Mouse (Mus musculus) stomach, embryonic 14.5 days (tissue): ENCODE measurements around the gene Cryz. TPM values are rescaled to one million over a fixed set of nuclear protein-coding genes. Genes with fewer than 3 reads are reported as not detected.

Experiments used
- ATAC-seq: fragments of 200-750 bp; cut with Nextera tagmentation; 2 replicates; pipeline ENCODE4 v1.8.0; 2017; ENCODE audit warnings: low read depth, moderate TSS enrichment; ENCODE audit not compliant: insufficient number of reproducible peaks, insufficient read depth, low FRiP score
- H3K27ac ChIP-seq: fragments of 300-500 bp; sonication (generic); 2 replicates; pipeline ENCODE4 v1.5.1; 2014; ENCODE audit warnings: mild to moderate bottlenecking, low read length, moderate library complexity, mixed read lengths
- H3K27me3 ChIP-seq: fragments of 300-500 bp; sonication (generic); 2 replicates; pipeline ENCODE4 v1.6.1; 2014; ENCODE audit warnings: low read length, control low read depth, mixed read lengths; ENCODE audit not compliant: control insufficient read depth, insufficient read depth
- H3K36me3 ChIP-seq: fragments of 300-500 bp; sonication (generic); 2 replicates; pipeline ENCODE4 v1.6.1; 2014; ENCODE audit warnings: mild to moderate bottlenecking, control low read depth, low read length, moderate library complexity, mixed read lengths; ENCODE audit not compliant: control insufficient read depth, insufficient read depth
- H3K4me1 ChIP-seq: fragments of 300-500 bp; sonication (generic); 2 replicates; pipeline ENCODE4 v1.6.1; 2014; ENCODE audit warnings: low read length, control low read depth, mixed read lengths; ENCODE audit not compliant: control insufficient read depth, insufficient read depth
- H3K4me2 ChIP-seq: fragments of 300-500 bp; sonication (generic); replicated peaks from 2 replicates; pipeline ENCODE4 v1.6.1; 2014; ENCODE audit warnings: low read depth, low read length, control low read depth
- H3K4me3 ChIP-seq: fragments of 300-500 bp; sonication (generic); 2 replicates; pipeline ENCODE4 v1.5.1; 2014; ENCODE audit warnings: low read depth, low read length, control low read depth
- H3K9ac ChIP-seq: fragments of 300-500 bp; sonication (generic); replicated peaks from 2 replicates; pipeline ENCODE4 v1.6.1; 2014; ENCODE audit warnings: low read depth, mild to moderate bottlenecking, control low read depth, low read length, moderate library complexity, mixed read lengths
- H3K9me3 ChIP-seq: fragments of 300-500 bp; sonication (generic); 2 replicates; pipeline ENCODE4 v1.6.1; 2016; ENCODE audit warnings: low read depth, low read length, control low read depth; ENCODE audit not compliant: control insufficient read depth
- WGBS: fragments of 180-500 bp; shearing (Covaris S2); extraction: QIAGEN DNeasy Blood & Tissue Kit; methylation state at CpG from one replicate; pipeline ENCODE4 v1.1.7; 2014; 5-methylcytosine and 5-hydroxymethylcytosine counted together
- polyA plus RNA-seq: library from polyadenylated mRNA; unstranded; fragments of >200 nt; fragmentation: Nextera tagmentation; extraction: Ambion mirVana; gene quantifications from 2 replicates; pipeline ENCODE4 v1.2.1, GENCODE M21; 2014

Gene Cryz
- polyA plus RNA-seq, 1 experiment from 2014 or later: 20.1 TPM

DNA sequence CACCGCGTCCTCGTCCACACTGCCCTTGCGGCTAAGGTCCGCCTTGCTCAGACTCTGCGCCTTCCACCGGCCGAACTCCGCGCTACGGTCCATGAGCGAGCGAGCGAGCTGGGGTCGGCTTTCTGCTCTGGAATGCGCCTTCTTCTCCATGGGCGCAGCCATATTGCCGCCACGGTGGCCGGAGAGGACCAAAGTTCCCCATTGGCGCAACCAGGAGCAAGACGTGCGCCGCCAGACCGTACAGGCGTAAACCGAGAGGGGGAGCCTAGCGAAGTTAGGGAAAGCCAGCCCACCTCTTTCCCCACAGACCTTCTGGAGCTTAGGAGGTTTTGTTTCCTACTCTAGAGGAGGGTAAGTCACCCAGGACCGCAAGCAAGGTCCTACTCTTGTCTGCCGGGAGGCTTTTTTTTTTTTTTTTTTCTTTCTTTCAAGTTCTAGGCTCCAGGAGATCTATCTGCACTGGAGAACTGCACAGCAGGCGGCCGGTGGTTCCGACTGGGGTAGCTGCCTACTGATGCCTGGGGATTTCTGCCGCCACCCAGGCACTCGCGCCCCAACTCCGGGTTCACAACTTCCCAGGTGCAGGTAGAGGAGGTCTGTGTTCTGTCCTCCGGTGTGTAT is 533 bp downstream of the Cryz start, which contains the start of gene Tyw3:
Gene Tyw3 (minus strand): TSS at position 171 of the 621 bp plus-strand sequence.
- Histone ChIP-seq H3K9me3 (no peaks in the 10 kb centered on the region), H3K27me3 (no peaks in the 10 kb centered on the region), H3K9ac (peak within 1 kb of the TSS; percentile 75), H3K36me3 (peaks cover 12% of the 10 kb centered on the region), H3K4me1 (0 out of 2 replicates have a peak, but pooled peaks cover 3% of the 10 kb centered on the region), H3K27ac (peak within 1 kb of the TSS; percentile 97), H3K4me2 (peak within 1 kb of the TSS; percentile 68), H3K4me3 (peak within 1 kb of the TSS; percentile 87)
- peak; percentile 94 for ATAC-seq
- WGBS: under 1% methylated on average over 38 of the region's 38 CpGs

DNA sequence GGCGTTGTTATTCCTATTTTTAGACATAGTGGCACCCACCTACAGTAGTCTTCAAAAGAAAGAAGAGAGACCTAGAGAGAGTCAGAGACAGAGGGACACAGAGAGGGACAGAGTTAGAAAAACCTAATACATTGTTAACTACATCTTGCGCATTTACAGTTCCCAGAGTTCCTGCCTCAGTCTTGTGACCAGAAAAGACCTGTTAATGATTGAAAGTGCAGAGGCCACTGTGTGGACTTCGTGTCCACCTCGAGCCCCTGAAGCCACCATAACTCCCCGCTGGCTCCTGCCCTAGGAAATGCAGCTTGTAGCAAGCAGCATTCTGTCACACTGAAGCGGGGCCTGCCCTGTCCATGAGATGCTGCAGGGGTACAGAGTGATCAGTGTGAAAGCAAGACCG is 1.1 kb downstream of the Cryz start:
- H3K4me2 ChIP-seq: peak overlapping the region; percentile 68
- no peaks in the 10 kb centered on the region for H3K27me3 ChIP-seq
- peak overlapping the region; percentile 39; the same call in 1 of the 2 replicates for H3K9ac ChIP-seq
- 0 out of 2 replicates have a peak, but pooled peaks cover 3% of the 10 kb centered on the region for H3K4me1 ChIP-seq
- peaks cover 7% of the 10 kb centered on the region for H3K36me3 ChIP-seq
- H3K4me3 ChIP-seq: peak overlapping the region; percentile 87
- 36% methylated on average over 7 of the region's 7 CpGs for whole genome bisulfite sequencing
- no peaks in the 10 kb centered on the region for H3K9me3 ChIP-seq
- H3K27ac ChIP-seq: peak overlapping the region; percentile 97
- ATAC-seq: no peak

GRCm38 (mm10) chr3:154602141-154602540 is 5.6 kb downstream of the Cryz start:
- H3K27me3 ChIP-seq: no peaks in the 10 kb centered on the region

DNA sequence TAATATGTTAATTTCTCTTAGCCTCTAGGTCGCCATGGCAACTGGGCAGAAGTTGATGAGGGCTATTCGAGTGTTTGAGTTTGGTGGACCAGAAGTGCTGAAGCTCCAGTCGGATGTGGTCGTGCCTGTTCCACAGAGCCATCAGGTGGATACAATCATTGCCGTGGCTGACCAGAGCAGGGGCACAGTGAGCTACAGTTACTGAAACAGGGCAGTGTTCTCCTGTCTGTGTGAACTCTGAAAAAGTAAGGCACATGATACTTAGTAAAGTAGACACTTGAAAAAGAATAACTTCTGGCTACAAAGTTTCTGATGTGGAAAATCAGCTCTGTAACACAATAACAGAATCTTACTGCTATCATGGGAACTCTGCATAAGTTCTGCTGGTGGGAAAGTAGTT is 8.4 kb downstream of the Cryz start:
- Histone ChIP-seq H3K9me3 (no peaks in the 10 kb centered on the region), H3K4me3 (no peak overlapping the region), H3K4me2 (no peak overlapping the region), H3K27ac (no peak overlapping the region), H3K36me3 (peaks cover 5% of the 10 kb centered on the region; the same call in 1 of the 2 replicates), H3K27me3 (no peaks in the 10 kb centered on the region), H3K9ac (no peak overlapping the region), H3K4me1 (no peaks in the 10 kb centered on the region)
- no peak for ATAC-seq
- 78% methylated on average over 5 of the region's 5 CpGs for WGBS

More at GRCm38 (mm10) chr3:154602141-154602540, 5.6 kb downstream of the Cryz start:
- no peak for ATAC-seq
- H3K4me2 ChIP-seq: no peak overlapping the region
- peaks cover 5% of the 10 kb centered on the region; the same call in 1 of the 2 replicates for H3K36me3 ChIP-seq
- H3K4me3 ChIP-seq: no peak overlapping the region
- 0 out of 2 replicates have a peak, but pooled peaks cover 3% of the 10 kb centered on the region for H3K4me1 ChIP-seq
- H3K9ac ChIP-seq: no peak overlapping the region
- no peak overlapping the region for H3K27ac ChIP-seq
- no peaks in the 10 kb centered on the region for H3K9me3 ChIP-seq

DNA sequence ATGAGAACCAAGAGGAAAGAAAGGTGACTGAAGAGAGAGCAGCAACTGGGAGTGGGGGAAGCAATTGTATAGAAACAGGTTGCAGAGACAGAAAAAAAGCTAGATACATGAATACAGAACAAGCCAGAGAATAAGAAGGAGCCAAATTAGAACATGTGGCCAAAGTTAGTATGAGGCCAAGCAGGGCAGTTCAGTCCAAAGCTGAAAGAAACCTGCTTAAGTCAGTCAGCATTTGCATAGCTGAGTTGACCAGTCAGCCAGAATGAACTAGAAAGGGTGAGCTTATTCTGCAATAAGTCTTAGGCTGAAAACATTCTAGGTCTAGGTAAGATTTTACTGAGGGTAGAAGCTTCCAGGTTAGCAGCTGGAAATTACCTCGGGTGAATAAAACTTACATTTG is 11.4 kb downstream of the Cryz start:
- no peaks in the 10 kb centered on the region for H3K9me3 ChIP-seq
- H3K27me3 ChIP-seq: no peaks in the 10 kb centered on the region
- no peak overlapping the region for H3K4me3 ChIP-seq
- WGBS: 91% methylated on average over 1 of the region's 1 CpGs
- no peak for ATAC-seq
- no peak overlapping the region for H3K9ac ChIP-seq
- H3K4me2 ChIP-seq: no peak overlapping the region
- H3K36me3 ChIP-seq: peaks cover 5% of the 10 kb centered on the region; the same call in 1 of the 2 replicates
- H3K4me1 ChIP-seq: no peaks in the 10 kb centered on the region
- no peak overlapping the region for H3K27ac ChIP-seq

- Histone ChIP-seq H3K4me1 (no peaks in the 10 kb centered on the region), H3K27ac (no peak overlapping the region), H3K9me3 (no peaks in the 10 kb centered on the region), H3K27me3 (no peaks in the 10 kb centered on the region), H3K4me2 (no peak overlapping the region), H3K4me3 (no peak overlapping the region), H3K36me3 (no peaks in the 10 kb centered on the region; the same call in 1 of the 2 replicates), H3K9ac (no peak overlapping the region)
- WGBS: 92% methylated on average over 3 of the region's 3 CpGs
- no peak for ATAC-seq
Measured at GRCm38 (mm10) chr3:154611888-154612287, 15.4 kb downstream of the Cryz start.

GRCm38 (mm10) chr3:154614771-154615170 is 18.3 kb downstream of the Cryz start:
- Histone ChIP-seq H3K9me3 (no peaks in the 10 kb centered on the region), H3K4me3 (no peak overlapping the region), H3K4me2 (no peak overlapping the region), H3K27me3 (no peaks in the 10 kb centered on the region), H3K4me1 (no peaks in the 10 kb centered on the region), H3K36me3 (no peaks in the 10 kb centered on the region; the same call in 1 of the 2 replicates), H3K9ac (no peak overlapping the region), H3K27ac (no peak overlapping the region)
- 95% methylated on average over 8 of the region's 8 CpGs for WGBS
- no peak for ATAC-seq

DNA sequence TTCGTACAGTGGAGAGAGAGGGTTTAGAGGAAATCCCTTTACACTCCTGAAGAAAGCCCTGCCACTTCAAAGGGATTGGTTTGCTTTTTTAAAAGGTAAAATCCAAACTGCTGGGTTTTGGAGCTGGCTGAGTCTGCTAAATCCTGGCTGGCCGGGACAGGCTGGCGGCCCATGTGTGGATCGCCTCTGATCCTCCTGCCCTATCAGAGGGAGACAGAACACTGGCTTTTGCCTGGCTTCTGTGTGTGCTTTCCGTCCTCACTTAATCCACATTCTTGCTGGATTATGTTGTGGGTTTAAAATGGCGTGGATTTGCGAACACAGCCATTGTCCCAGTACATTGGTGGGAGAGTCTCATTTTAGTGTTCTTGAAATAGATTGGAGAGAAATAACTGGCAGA is 18.8 kb downstream of the Cryz start:
- Histone ChIP-seq H3K4me3 (no peak overlapping the region), H3K9me3 (no peaks in the 10 kb centered on the region), H3K9ac (no peak overlapping the region), H3K27me3 (no peaks in the 10 kb centered on the region), H3K36me3 (no peaks in the 10 kb centered on the region; the same call in 1 of the 2 replicates), H3K4me1 (no peaks in the 10 kb centered on the region), H3K4me2 (no peak overlapping the region), H3K27ac (no peak overlapping the region)
- no peak for ATAC-seq
- 82% methylated on average over 7 of the region's 7 CpGs for WGBS
